Mouse (Mus musculus) heart, embryonic 16.5 days (tissue): ENCODE measurements around the gene Pibf1. TPM values are rescaled to one million over a fixed set of nuclear protein-coding genes. Genes with fewer than 3 reads are reported as not detected.

Experiments used
- ATAC-seq: fragments of 200-750 bp; cut with Nextera tagmentation; replicated peaks from 2 replicates; pipeline ENCODE4 v1.8.0; 2017; ENCODE audit warnings: moderate number of reproducible peaks; ENCODE audit not compliant: insufficient read depth, low FRiP score; ENCODE audit errors: extremely low read depth
- H3K27ac ChIP-seq: fragments of 300-500 bp; sonication (generic); 2 replicates; pipeline ENCODE4 v1.5.1; 2014; ENCODE audit warnings: mild to moderate bottlenecking, low read length, control low read depth, moderate library complexity
- H3K27me3 ChIP-seq: fragments of 300-500 bp; sonication (generic); 2 replicates; pipeline ENCODE4 v1.6.1; 2014; ENCODE audit warnings: low read length, mixed read lengths; ENCODE audit not compliant: control insufficient read depth, insufficient read depth
- H3K36me3 ChIP-seq: fragments of 300-500 bp; sonication (generic); 2 replicates; pipeline ENCODE4 v1.6.1; 2014; ENCODE audit not compliant: control insufficient read depth, insufficient read depth
- H3K4me1 ChIP-seq: fragments of 300-500 bp; sonication (generic); 2 replicates; pipeline ENCODE4 v1.6.1; 2014; ENCODE audit warnings: low read length, mixed read lengths; ENCODE audit not compliant: control insufficient read depth, insufficient read depth
- H3K4me2 ChIP-seq: fragments of 300-500 bp; sonication (generic); 2 replicates; pipeline ENCODE4 v1.6.1; 2014; ENCODE audit warnings: low read depth, mild to moderate bottlenecking, control low read depth, low read length
- H3K4me3 ChIP-seq: fragments of 300-500 bp; sonication (generic); 2 replicates; pipeline ENCODE4 v1.5.1; 2014; ENCODE audit warnings: mild to moderate bottlenecking, control low read depth, low read length
- H3K9ac ChIP-seq: fragments of 300-500 bp; sonication (generic); 2 replicates; pipeline ENCODE4 v1.6.1; 2014; ENCODE audit warnings: low read length, control low read depth
- H3K9me3 ChIP-seq: fragments of 300-500 bp; sonication (generic); replicated peaks from 2 replicates; pipeline ENCODE4 v1.6.1; 2016; ENCODE audit warnings: low read length; ENCODE audit not compliant: control insufficient read depth
- WGBS: fragments of 180-500 bp; shearing (Covaris S2); extraction: QIAGEN DNeasy Blood & Tissue Kit; methylation state at CpG from one replicate; pipeline ENCODE4 v1.1.7; 2014; 5-methylcytosine and 5-hydroxymethylcytosine counted together
- polyA plus RNA-seq: library from polyadenylated mRNA; unstranded; fragments of >200 nt; fragmentation: Nextera tagmentation; extraction: Ambion mirVana; gene quantifications from 2 replicates; pipeline ENCODE4 v1.2.1, GENCODE M21; 2015

The Pibf1 gene
- polyA plus RNA-seq, 1 experiment from 2014 or later = 15.0 TPM

DNA sequence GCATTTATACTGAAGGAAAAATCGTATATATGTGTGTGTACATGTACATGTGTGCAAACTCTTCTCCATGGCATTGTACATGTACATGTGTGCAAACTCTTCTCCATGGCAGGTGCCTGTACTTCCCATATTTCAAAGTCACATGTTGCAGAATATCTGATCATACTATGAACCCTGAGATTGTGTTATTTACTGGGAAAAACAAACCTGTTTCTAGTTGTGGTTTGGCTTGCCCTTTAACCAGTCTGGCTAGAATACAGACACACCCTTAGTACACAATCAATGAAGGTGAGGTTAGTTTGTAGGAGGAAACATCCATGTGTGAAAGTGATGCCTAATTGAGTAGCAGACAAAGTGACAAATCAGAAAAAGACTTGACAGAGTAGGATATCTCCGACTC lies 29.8 kb downstream of the Pibf1 start:
- 84% methylated on average over 2 of the region's 2 CpGs for WGBS
- H3K27me3 ChIP-seq = no peaks in the 10 kb centered on the region
- ATAC-seq = no peak
- H3K4me1 ChIP-seq = no peaks in the 10 kb centered on the region
- H3K4me2 ChIP-seq = no peak overlapping the region
- no peak overlapping the region for H3K9ac ChIP-seq
- H3K36me3 ChIP-seq = 0 out of 2 replicates have a peak, but pooled peaks cover 2% of the 10 kb centered on the region
- H3K9me3 ChIP-seq = no peaks in the 10 kb centered on the region
- H3K4me3 ChIP-seq = no peak overlapping the region
- no peak overlapping the region for H3K27ac ChIP-seq

DNA sequence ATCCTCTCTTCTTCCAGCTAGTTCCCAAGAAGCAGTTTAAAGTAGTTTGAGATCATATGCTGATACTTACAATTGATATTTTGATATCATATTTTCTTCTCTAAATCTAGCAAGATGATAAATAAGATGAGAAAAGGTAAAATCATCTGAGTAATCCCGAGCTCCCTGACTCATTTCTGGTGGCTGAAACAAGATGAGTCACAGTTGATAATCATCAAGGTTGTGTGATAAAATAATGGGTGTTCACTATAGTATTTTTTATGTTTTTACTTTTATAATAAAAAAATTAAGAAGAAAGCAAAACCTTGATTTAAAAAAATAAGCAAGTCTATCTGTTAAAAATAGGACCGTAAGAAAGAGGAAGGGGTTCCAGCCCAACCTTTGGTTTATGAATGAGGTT lies 34.8 kb downstream of the Pibf1 start:
- Histone ChIP-seq H3K27me3 (no peaks in the 10 kb centered on the region), H3K4me1 (no peaks in the 10 kb centered on the region), H3K9ac (no peak overlapping the region), H3K27ac (no peak overlapping the region), H3K36me3 (peaks cover 13% of the 10 kb centered on the region), H3K4me3 (no peak overlapping the region), H3K4me2 (no peak overlapping the region), H3K9me3 (no peaks in the 10 kb centered on the region)
- ATAC-seq = no peak
- WGBS = 84% methylated on average over 2 of the region's 2 CpGs

DNA sequence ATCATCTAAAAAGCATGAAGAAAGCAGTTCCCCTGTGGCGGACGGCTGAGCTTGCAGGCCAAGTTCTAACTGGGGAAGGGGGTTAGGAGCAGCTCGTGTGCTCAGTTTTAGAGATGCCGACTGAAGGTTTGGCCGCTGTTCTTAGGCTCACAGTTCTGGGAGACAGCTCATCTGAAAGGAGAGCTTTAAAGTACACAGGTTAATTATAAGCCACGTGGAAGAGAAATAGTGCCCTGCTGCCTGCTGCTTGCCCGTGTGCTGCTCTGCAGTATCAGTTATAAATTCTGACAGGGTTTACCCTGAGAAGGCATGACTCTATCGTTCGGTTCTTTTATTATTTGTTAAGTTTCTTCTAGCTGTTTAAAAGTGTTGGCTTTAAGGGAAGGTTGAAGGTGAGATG lies 36.5 kb downstream of the Pibf1 start:
- H3K36me3 ChIP-seq = peaks cover 20% of the 10 kb centered on the region
- H3K9ac ChIP-seq = no peak overlapping the region
- no peaks in the 10 kb centered on the region for H3K4me1 ChIP-seq
- ATAC-seq = no peak
- H3K27me3 ChIP-seq = no peaks in the 10 kb centered on the region
- H3K27ac ChIP-seq = no peak overlapping the region
- H3K4me3 ChIP-seq = no peak overlapping the region
- 94% methylated on average over 9 of the region's 9 CpGs for WGBS
- no peaks in the 10 kb centered on the region for H3K9me3 ChIP-seq
- H3K4me2 ChIP-seq = no peak overlapping the region

DNA sequence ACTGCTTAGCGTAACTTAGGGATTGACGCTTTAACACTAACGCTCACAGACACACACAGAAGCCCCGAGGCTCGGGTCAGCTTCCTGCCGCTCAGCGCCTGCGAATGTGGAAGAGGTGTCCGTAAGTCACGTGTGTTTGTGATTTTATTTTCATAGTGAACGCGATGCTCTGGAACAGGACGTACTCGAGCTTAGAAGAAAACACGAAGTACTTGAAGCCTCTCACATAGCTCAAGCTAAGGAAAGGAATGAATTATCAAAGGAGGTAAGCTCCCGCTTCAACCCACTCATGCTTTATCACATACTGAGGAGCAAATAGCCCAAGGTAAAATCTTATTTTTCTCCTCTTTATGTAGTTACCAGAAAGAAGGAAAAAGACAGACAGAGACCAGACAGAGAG lies 37.1 kb downstream of the Pibf1 start:
- no peaks in the 10 kb centered on the region for H3K27me3 ChIP-seq
- WGBS = 93% methylated on average over 16 of the region's 16 CpGs
- H3K9ac ChIP-seq = no peak overlapping the region
- no peak overlapping the region for H3K4me3 ChIP-seq
- no peaks in the 10 kb centered on the region for H3K4me1 ChIP-seq
- no peak overlapping the region for H3K27ac ChIP-seq
- H3K9me3 ChIP-seq = no peaks in the 10 kb centered on the region
- H3K4me2 ChIP-seq = no peak overlapping the region
- no peak for ATAC-seq
- peaks cover 22% of the 10 kb centered on the region for H3K36me3 ChIP-seq

DNA sequence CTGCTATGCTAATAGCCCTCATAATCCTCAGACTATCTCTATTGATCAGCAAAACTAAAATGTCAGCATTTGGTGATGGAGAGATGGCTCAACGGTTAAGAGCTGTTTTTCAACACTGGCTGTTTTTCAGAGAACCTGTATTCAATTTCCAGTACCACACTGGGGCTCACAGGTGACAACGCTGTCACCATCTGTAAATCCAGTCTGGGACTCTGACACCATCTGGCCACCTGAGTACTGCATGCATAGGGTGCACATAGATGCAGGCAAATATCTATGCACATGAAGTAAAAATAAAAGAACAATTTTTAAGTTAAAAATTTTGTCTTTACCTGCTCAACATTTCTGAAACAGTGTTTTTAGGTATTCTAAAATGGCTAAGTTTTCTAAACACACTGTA lies 40.8 kb downstream of the Pibf1 start:
- Histone ChIP-seq H3K27ac (no peak overlapping the region), H3K4me1 (no peaks in the 10 kb centered on the region), H3K36me3 (peaks cover 20% of the 10 kb centered on the region), H3K27me3 (no peaks in the 10 kb centered on the region), H3K9me3 (no peaks in the 10 kb centered on the region), H3K9ac (no peak overlapping the region), H3K4me3 (no peak overlapping the region), H3K4me2 (no peak overlapping the region)
- 95% methylated on average over 2 of the region's 2 CpGs for WGBS
- ATAC-seq = no peak

DNA sequence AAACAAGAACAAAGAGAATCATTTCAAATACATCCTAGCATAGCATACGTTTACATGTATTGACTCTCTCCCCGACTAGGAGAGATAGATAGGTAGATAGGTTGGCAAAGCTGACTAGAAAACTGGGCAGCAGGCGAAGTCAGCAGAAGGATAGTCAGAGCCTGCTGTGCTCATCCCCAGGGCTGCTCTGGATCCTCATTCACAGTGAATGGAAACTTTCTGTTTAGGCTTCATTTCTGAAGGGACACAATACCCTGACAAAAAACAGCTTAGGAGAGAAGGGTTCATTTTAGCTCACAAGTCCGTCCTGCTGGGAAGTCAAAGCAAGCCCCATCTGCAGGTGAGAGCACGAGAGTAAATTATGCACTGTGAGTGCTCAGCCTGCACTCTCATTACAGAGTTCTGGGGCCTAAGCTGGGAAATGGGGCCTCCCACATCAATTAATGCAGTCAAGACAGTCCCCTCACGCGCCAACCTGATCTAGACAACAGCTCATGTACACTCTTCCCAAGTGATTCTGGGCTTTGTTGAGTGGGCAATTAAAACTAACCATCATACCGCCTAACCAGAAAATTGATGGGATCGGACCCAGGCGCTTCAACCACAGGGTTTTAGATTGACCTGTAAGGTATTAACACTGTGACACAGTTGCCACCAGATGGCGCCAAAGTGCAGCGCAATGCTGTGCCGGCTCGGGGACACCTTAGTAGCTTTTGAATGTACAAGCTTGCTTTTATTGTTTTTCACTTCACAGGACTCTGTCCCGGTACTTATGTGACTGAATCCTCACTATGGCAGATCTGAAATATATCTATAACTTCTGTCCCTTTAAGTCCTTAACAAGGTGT lies 42.8 kb downstream of the Pibf1 start:
- Histone ChIP-seq H3K4me2 (no peak overlapping the region), H3K4me3 (no peak overlapping the region), H3K4me1 (no peaks in the 10 kb centered on the region), H3K36me3 (peaks cover 12% of the 10 kb centered on the region), H3K27ac (no peak overlapping the region), H3K9ac (no peak overlapping the region), H3K27me3 (no peaks in the 10 kb centered on the region), H3K9me3 (no peaks in the 10 kb centered on the region)
- peak; percentile 45; the same call in 1 of the 2 replicates for ATAC-seq
- WGBS = 28% methylated on average over 15 of the region's 15 CpGs

DNA sequence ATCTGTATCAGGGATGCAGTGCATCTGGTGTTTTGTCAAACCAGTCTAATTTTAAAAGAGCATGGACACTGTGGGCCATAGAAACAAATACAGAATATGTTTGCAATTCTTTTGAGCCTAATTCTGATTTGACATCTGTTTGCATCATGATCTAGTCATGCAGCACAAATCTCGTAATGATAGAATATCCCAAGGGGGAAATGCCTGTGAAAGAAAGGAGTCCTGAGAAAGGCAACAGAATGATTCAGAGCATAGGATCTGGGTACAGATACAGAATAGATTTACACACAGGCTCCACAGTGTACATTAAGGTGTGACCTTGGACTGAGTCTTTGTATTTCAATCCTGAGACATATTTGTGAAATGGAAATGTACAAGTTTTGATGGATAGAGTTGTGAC lies 47.6 kb downstream of the Pibf1 start:
- WGBS = 79% methylated on average over 1 of the region's 1 CpGs
- no peak overlapping the region for H3K9ac ChIP-seq
- ATAC-seq = no peak

DNA sequence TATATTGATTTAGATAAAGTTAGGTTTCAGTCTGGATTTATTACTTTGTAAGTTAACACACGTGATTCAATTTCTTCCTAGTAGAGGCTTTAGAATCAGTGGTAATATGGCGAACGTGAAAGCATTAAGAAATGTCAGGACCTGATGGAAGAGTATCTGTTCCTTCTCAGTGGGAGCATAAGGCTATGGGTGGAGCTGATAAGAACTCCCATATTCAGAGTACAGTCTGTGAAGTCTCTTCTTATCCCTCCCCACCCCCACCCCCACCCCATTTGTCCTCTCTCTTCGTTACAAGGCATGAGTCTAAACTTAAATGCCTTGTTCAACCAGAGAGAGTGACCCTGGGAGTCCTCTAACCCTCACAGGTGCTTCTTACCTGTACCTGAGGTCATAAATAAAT lies 53.5 kb downstream of the Pibf1 start:
- Histone ChIP-seq H3K27me3 (no peaks in the 10 kb centered on the region), H3K9me3 (no peaks in the 10 kb centered on the region), H3K27ac (no peak overlapping the region), H3K4me3 (no peak overlapping the region), H3K4me2 (no peak overlapping the region), H3K4me1 (no peaks in the 10 kb centered on the region), H3K36me3 (peaks cover 17% of the 10 kb centered on the region), H3K9ac (no peak overlapping the region)
- 89% methylated on average over 4 of the region's 4 CpGs for WGBS
- no peak for ATAC-seq

More for the DNA sequence above, 47.6 kb downstream of the Pibf1 start:
- no peak overlapping the region for H3K4me3 ChIP-seq
- H3K27ac ChIP-seq = no peak overlapping the region
- H3K36me3 ChIP-seq = peaks cover 15% of the 10 kb centered on the region
- no peaks in the 10 kb centered on the region for H3K27me3 ChIP-seq
- no peak overlapping the region for H3K4me2 ChIP-seq
- H3K9me3 ChIP-seq = no peaks in the 10 kb centered on the region
- H3K4me1 ChIP-seq = no peaks in the 10 kb centered on the region

DNA sequence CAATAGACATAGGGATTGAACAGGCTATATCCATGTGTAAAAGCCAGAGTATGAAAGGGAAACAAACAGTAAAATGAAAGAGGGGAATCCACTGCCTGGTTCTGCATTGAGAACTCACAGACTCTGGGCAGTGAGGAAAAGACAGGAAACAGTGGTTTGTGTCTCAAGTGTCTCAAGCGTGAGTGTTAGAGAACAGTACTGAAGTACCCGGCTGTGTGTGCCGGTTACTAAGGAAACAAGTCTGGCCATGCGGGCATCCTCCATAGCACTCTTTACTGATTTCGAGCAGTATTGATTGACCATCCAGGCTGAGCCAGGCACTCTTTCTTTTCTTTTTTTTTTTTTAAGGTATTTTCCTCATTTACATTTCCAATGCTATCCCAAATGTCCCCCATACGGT lies 60.7 kb downstream of the Pibf1 start:
- H3K27ac ChIP-seq = no peak overlapping the region
- H3K36me3 ChIP-seq = peaks cover 7% of the 10 kb centered on the region; the same call in 1 of the 2 replicates
- no peak overlapping the region for H3K9ac ChIP-seq
- no peaks in the 10 kb centered on the region for H3K27me3 ChIP-seq
- H3K9me3 ChIP-seq = no peaks in the 10 kb centered on the region
- H3K4me3 ChIP-seq = no peak overlapping the region
- ATAC-seq = no peak
- WGBS = 82% methylated on average over 6 of the region's 6 CpGs
- no peak overlapping the region for H3K4me2 ChIP-seq
- H3K4me1 ChIP-seq = no peaks in the 10 kb centered on the region
